Mouse (Mus musculus) right cerebral cortex, postnatal 14 days (tissue): ENCODE measurements at regions not wholly inside any gene's neighbourhood (a gene's known extent, or its start where the extent isn't known, plus 50 kb on each side); places are given as distances from the start of the nearest gene placed in this dataset.

Source experiments
- DNase-seq: peaks from one replicate; pipeline ENCODE4 v3.0.0; 2022

GRCm38 (mm10) chr19:15796466-15796865 lies 150.7 kb downstream of the Psat1 start:
- DNase-seq: no peak

- DNase-seq: no peak
These were observed 155.2 kb downstream of the Psat1 start for GRCm38 (mm10) chr19:15791942-15792341.

GRCm38 (mm10) chr19:15791264-15791913 lies 155.7 kb downstream of the Psat1 start:
- no peak for DNase-seq

GRCm38 (mm10) chr19:15790620-15791263 lies 156.4 kb downstream of the Psat1 start:
- no peak for DNase-seq

- no peak for DNase-seq
These were observed 157.4 kb downstream of the Psat1 start for GRCm38 (mm10) chr19:15789741-15790140.

- no peak for DNase-seq
These were observed 162.5 kb downstream of the Psat1 start for GRCm38 (mm10) chr19:15784644-15785043.

- DNase-seq: no peak
These were observed 177.5 kb downstream of the Psat1 start for GRCm38 (mm10) chr19:15769651-15770050.

- DNase-seq: no peak
These were observed 186.1 kb downstream of the Psat1 start for GRCm38 (mm10) chr19:15761086-15761485.

- no peak for DNase-seq
These were observed 201.9 kb downstream of the Psat1 start for GRCm38 (mm10) chr19:15745026-15745777.

GRCm38 (mm10) chr19:15736200-15736599 lies 210.9 kb downstream of the Psat1 start:
- no peak for DNase-seq

- DNase-seq: no peak
These were observed 220.2 kb downstream of the Psat1 start for GRCm38 (mm10) chr19:15726785-15727406.

GRCm38 (mm10) chr19:15692379-15693023 lies 254.6 kb downstream of the Psat1 start:
- no peak for DNase-seq

GRCm38 (mm10) chr19:15669996-15670395 lies 277.1 kb downstream of the Psat1 start:
- no peak for DNase-seq

GRCm38 (mm10) chr19:15669541-15669940 lies 277.6 kb downstream of the Psat1 start:
- no peak for DNase-seq

GRCm38 (mm10) chr19:15668624-15669016 lies 278.5 kb downstream of the Psat1 start:
- no peak for DNase-seq

- no peak for DNase-seq
These were observed 279.1 kb downstream of the Psat1 start for GRCm38 (mm10) chr19:15667889-15668623.

GRCm38 (mm10) chr19:15663659-15664255 lies 283.4 kb downstream of the Psat1 start:
- DNase-seq: no peak

GRCm38 (mm10) chr19:15658611-15659010 lies 288.5 kb downstream of the Psat1 start:
- no peak for DNase-seq

GRCm38 (mm10) chr19:15657846-15658245 lies 289.3 kb downstream of the Psat1 start:
- DNase-seq: no peak

- DNase-seq: no peak
These were observed 297.8 kb downstream of the Psat1 start for GRCm38 (mm10) chr19:15649368-15649767.

GRCm38 (mm10) chr19:15647313-15647712 lies 299.8 kb downstream of the Psat1 start:
- no peak for DNase-seq

- DNase-seq: no peak
These were observed 302.4 kb downstream of the Psat1 start for GRCm38 (mm10) chr19:15644786-15645185.
